Mouse (Mus musculus) liver, embryonic 12.5 days (tissue): ENCODE results near the gene Nol3. TPM values are rescaled to one million over a fixed set of nuclear protein-coding genes. Genes with fewer than 3 reads are reported as not detected.

Experiments
- ATAC-seq: fragments of 200-750 bp; cut with Nextera tagmentation; 2 replicates; pipeline ENCODE4 v1.8.0; 2017; ENCODE audit warnings: moderate number of reproducible peaks, mild to moderate bottlenecking, moderate library complexity
- H3K27ac ChIP-seq: fragments of 300-500 bp; sonication (generic); 2 replicates; pipeline ENCODE4 v1.5.1; 2016; ENCODE audit warnings: mild to moderate bottlenecking
- H3K27me3 ChIP-seq: fragments of 300-500 bp; sonication (generic); replicated peaks from 2 replicates; pipeline ENCODE4 v1.6.1; 2016; ENCODE audit warnings: mild to moderate bottlenecking, moderate library complexity
- H3K36me3 ChIP-seq: fragments of 300-500 bp; sonication (generic); 2 replicates; pipeline ENCODE4 v1.6.1; 2016; ENCODE audit warnings: mild to moderate bottlenecking, moderate library complexity
- H3K4me1 ChIP-seq: fragments of 300-500 bp; sonication (generic); 2 replicates; pipeline ENCODE4 v1.6.1; 2016
- H3K4me2 ChIP-seq: fragments of 300-500 bp; sonication (generic); 2 replicates; pipeline ENCODE4 v1.6.1; 2016; ENCODE audit warnings: mild to moderate bottlenecking, moderate library complexity
- H3K4me3 ChIP-seq: fragments of 300-500 bp; sonication (generic); 2 replicates; pipeline ENCODE4 v1.5.1; 2016; ENCODE audit warnings: mild to moderate bottlenecking, moderate library complexity
- H3K9ac ChIP-seq: fragments of 300-500 bp; sonication (generic); 2 replicates; pipeline ENCODE4 v1.6.1; 2016; ENCODE audit warnings: mild to moderate bottlenecking, moderate library complexity
- H3K9me3 ChIP-seq: fragments of 300-500 bp; sonication (generic); replicated peaks from 2 replicates; pipeline ENCODE4 v1.6.1; 2016; ENCODE audit warnings: mild to moderate bottlenecking, moderate library complexity
- WGBS: fragments of 180-500 bp; shearing (Covaris S2); methylation state at CpG from one replicate; pipeline ENCODE4 v1.1.7; 2016; ENCODE audit not compliant: insufficient replicate concordance; 5-methylcytosine and 5-hydroxymethylcytosine counted together
- polyA plus RNA-seq: library from polyadenylated mRNA; unstranded; fragments of >200 nt; fragmentation: Nextera tagmentation; extraction: Ambion mirVana; gene quantifications from 2 replicates; pipeline ENCODE4 v1.2.1, GENCODE M21; 2016

Gene Nol3
- polyA plus RNA-seq, 1 experiment from 2014 or later, result 0.18 TPM

DNA sequence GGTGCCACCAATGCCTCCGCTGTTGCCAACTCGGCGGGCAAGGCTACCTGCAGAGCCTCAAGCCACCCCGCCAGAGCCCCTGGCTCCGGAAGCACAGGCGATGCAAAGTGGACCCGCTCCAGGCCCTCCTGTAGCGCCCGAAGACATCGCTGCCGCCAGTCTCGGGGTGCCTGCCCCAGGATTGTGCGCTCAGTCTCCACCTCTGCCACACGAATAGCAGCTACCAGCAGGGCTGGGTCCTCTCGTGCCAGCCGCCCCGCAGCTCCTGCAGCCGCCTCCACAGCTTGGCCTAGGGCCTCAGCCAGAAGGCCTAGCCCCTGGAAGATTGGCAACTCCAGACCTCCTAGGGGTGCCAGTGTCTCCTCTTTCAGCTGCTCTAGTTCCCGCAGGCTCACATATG lies 17.5 kb downstream of the Nol3 start:
- 74% methylated on average over 19 of the region's 19 CpGs for WGBS
- no peak for ATAC-seq
- H3K4me2 ChIP-seq, result no peak overlapping the region
- H3K4me1 ChIP-seq, result peaks cover 49% of the 10 kb centered on the region
- peaks cover 3% of the 10 kb centered on the region for H3K36me3 ChIP-seq
- peaks cover 12% of the 10 kb centered on the region for H3K27me3 ChIP-seq
- no peaks in the 10 kb centered on the region for H3K9me3 ChIP-seq
- H3K9ac ChIP-seq, result no peak overlapping the region
- H3K27ac ChIP-seq, result no peak overlapping the region
- no peak overlapping the region for H3K4me3 ChIP-seq

DNA sequence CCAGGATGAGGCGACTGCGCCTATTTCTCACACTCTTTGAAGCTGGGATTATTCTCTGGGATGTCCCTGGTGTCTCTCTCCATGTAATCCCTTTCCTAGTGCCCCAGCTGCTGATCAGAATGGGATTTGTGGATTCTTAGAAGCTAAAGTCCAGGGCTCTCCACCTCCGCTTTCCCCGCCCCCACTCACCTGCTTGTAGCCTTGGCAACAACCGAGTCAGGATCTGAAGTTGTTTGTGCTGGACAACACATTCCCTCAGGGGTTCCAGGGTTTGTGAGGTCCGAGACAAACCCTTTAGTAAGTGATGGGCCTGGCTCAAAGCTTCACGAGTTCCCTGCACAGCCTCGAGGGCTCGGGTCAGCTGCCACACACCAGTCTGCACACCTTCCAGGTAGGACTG lies 18.8 kb downstream of the Nol3 start:
- Histone ChIP-seq H3K27ac (no peak overlapping the region), H3K36me3 (peaks cover 16% of the 10 kb centered on the region), H3K9me3 (no peaks in the 10 kb centered on the region), H3K9ac (no peak overlapping the region), H3K4me3 (peak overlapping the region; percentile 30; the same call in 1 of the 2 replicates), H3K27me3 (peaks cover 11% of the 10 kb centered on the region), H3K4me2 (peak overlapping the region; percentile 79), H3K4me1 (peaks cover 49% of the 10 kb centered on the region)
- no peak for ATAC-seq
- WGBS, result 70% methylated on average over 9 of the region's 9 CpGs

DNA sequence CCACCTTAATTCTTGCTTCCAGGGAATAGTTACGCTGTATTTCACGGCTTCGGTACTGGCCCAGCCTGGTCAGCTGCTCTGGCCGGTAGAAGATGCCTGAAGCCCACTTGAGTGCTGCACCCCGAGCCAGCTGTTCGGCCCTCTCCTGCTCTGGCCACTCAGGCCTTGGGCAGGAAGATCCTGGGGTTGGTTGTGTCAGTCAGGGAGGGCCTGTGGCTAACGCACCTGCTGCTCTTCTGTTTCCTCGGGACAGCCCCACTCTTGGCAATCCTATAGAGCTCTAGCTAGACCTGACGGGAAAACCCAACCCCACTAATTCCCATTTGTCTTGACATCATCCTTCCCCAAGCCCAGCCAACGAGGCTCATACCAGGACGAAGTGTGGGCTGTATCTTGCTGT lies 19.3 kb downstream of the Nol3 start:
- Histone ChIP-seq H3K4me3 (peak overlapping the region; percentile 30), H3K4me1 (peaks cover 47% of the 10 kb centered on the region), H3K9ac (no peak overlapping the region), H3K9me3 (no peaks in the 10 kb centered on the region), H3K4me2 (peak overlapping the region; percentile 79), H3K27ac (peak overlapping the region; percentile 53; the same call in 1 of the 2 replicates), H3K36me3 (peaks cover 21% of the 10 kb centered on the region), H3K27me3 (peaks cover 6% of the 10 kb centered on the region)
- 50% methylated on average over 11 of the region's 11 CpGs for WGBS
- no peak for ATAC-seq

GRCm38 (mm10) chr8:105295895-105296573 lies 20.1 kb downstream of the Nol3 start, which contains the start of gene Exoc3l:
TSS of gene Exoc3l (minus strand) at chr8:105296101.
- ATAC-seq, result no peak
- peak within 1 kb of the TSS; percentile 97 for H3K9ac ChIP-seq
- no peaks in the 10 kb centered on the region for H3K9me3 ChIP-seq
- peak within 1 kb of the TSS; percentile 97 for H3K4me3 ChIP-seq
- peaks cover 47% of the 10 kb centered on the region for H3K4me1 ChIP-seq
- H3K27me3 ChIP-seq, result no peaks in the 10 kb centered on the region; the same call in 1 of the 2 replicates
- H3K36me3 ChIP-seq, result peaks cover 29% of the 10 kb centered on the region
- WGBS, result 30% methylated on average over 11 of the region's 11 CpGs
- H3K4me2 ChIP-seq, result peak within 1 kb of the TSS; percentile 79
- H3K27ac ChIP-seq, result peak within 1 kb of the TSS; percentile 93

GRCm38 (mm10) chr8:105297511-105298192 lies 21.7 kb downstream of the Nol3 start, which contains the start of gene E2f4:
TSS of gene E2f4 (plus strand) at chr8:105297663.
- Histone ChIP-seq H3K27me3 (no peaks in the 10 kb centered on the region), H3K36me3 (peaks cover 45% of the 10 kb centered on the region), H3K9me3 (no peaks in the 10 kb centered on the region), H3K9ac (peak within 1 kb of the TSS; percentile 97), H3K4me1 (peaks cover 59% of the 10 kb centered on the region), H3K27ac (peak within 1 kb of the TSS; percentile 93), H3K4me3 (peak within 1 kb of the TSS; percentile 97), H3K4me2 (peak within 1 kb of the TSS; percentile 79)
- ATAC-seq, result peak; percentile 76
- under 1% methylated on average over 57 of the region's 58 CpGs for WGBS

GRCm38 (mm10) chr8:105298351-105299252 lies 22.7 kb downstream of the Nol3 start:
- Histone ChIP-seq H3K27ac (peak overlapping the region; percentile 93), H3K9ac (peak overlapping the region; percentile 97), H3K4me2 (peak overlapping the region; percentile 79), H3K36me3 (peaks cover 55% of the 10 kb centered on the region), H3K4me3 (peak overlapping the region; percentile 97), H3K4me1 (peaks cover 69% of the 10 kb centered on the region), H3K9me3 (no peaks in the 10 kb centered on the region), H3K27me3 (no peaks in the 10 kb centered on the region)
- 22% methylated on average over 18 of the region's 18 CpGs for WGBS
- 0 out of 2 replicates have a peak, but pooled peaks have one; percentile 8 for ATAC-seq

- H3K4me1 ChIP-seq, result peaks cover 82% of the 10 kb centered on the region
- peak overlapping the region; percentile 79 for H3K4me2 ChIP-seq
- peak overlapping the region; percentile 97 for H3K9ac ChIP-seq
- H3K36me3 ChIP-seq, result peaks cover 68% of the 10 kb centered on the region
- peak; percentile 92 for ATAC-seq
- H3K9me3 ChIP-seq, result no peaks in the 10 kb centered on the region
- H3K4me3 ChIP-seq, result peak overlapping the region; percentile 97
- peak overlapping the region; percentile 93 for H3K27ac ChIP-seq
- 27% methylated on average over 8 of the region's 8 CpGs for WGBS
- H3K27me3 ChIP-seq, result no peaks in the 10 kb centered on the region
These were observed 24.0 kb downstream of the Nol3 start for GRCm38 (mm10) chr8:105299962-105300361.

GRCm38 (mm10) chr8:105303396-105303795 lies 27.5 kb downstream of the Nol3 start:
- Histone ChIP-seq H3K27ac (peak overlapping the region; percentile 72), H3K9me3 (no peaks in the 10 kb centered on the region), H3K4me1 (peaks cover 81% of the 10 kb centered on the region), H3K4me3 (no peak overlapping the region), H3K27me3 (no peaks in the 10 kb centered on the region), H3K9ac (no peak overlapping the region), H3K36me3 (peaks cover 100% of the 10 kb centered on the region), H3K4me2 (peak overlapping the region; percentile 29; the same call in 1 of the 2 replicates)
- 60% methylated on average over 8 of the region's 8 CpGs for WGBS
- ATAC-seq, result no peak

- H3K9me3 ChIP-seq, result no peaks in the 10 kb centered on the region
- H3K4me2 ChIP-seq, result peak overlapping the region; percentile 29; the same call in 1 of the 2 replicates
- 86% methylated on average over 9 of the region's 9 CpGs for WGBS
- peak overlapping the region; percentile 72 for H3K27ac ChIP-seq
- peaks cover 100% of the 10 kb centered on the region for H3K36me3 ChIP-seq
- H3K4me1 ChIP-seq, result peaks cover 76% of the 10 kb centered on the region
- no peak for ATAC-seq
- no peaks in the 10 kb centered on the region for H3K27me3 ChIP-seq
- no peak overlapping the region for H3K9ac ChIP-seq
- H3K4me3 ChIP-seq, result no peak overlapping the region
These were observed 27.9 kb downstream of the Nol3 start for GRCm38 (mm10) chr8:105303874-105304273.

DNA sequence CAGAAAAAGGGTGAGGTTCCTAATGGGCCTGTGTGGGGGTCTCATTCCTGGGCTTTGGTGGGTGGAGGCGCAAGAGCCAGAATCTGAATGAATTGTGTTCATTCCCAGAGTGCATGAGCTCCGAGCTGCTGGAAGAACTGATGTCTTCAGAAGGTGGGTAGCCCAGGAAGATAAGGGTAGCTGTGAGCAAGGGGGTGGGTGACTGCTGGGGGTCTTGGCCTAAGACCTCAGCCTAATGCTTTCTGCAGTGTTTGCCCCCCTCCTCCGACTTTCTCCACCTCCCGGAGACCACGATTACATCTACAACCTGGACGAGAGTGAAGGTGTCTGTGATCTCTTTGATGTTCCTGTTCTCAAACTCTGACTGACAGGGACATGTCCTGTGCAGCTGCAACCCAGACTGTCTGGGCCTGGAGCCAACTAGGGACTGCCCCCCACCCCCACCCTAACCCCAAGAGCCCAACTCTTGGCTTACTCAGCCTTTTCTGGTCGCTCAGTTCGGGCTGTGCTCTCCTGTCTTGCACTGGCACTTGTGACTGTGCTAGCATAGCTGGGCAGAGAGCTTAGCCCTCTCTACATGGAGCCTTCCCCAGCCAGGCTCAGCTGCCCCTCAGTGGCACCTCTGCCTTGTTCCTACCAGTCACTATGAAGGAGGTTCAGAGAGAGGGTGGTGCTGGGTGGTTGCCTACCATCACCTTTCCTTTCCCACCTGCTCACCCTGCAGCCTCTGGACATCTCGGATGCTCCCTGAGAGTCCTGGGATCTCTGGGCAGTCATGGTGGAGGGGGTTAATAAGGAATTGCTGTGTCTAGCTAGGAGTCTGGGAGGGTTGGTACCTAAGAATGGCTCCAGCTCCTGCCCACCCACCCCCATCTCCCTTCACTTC lies 28.6 kb downstream of the Nol3 start:
- H3K4me2 ChIP-seq, result 0 out of 2 replicates have a peak overlapping the region, but pooled peaks have one; percentile 29
- peaks cover 100% of the 10 kb centered on the region for H3K36me3 ChIP-seq
- 74% methylated on average over 9 of the region's 9 CpGs for WGBS
- peak overlapping the region; percentile 72 for H3K27ac ChIP-seq
- peak overlapping the region; percentile 25; the same call in 1 of the 2 replicates for H3K9ac ChIP-seq
- peaks cover 69% of the 10 kb centered on the region for H3K4me1 ChIP-seq
- ATAC-seq, result peak; percentile 5; the same call in 1 of the 2 replicates
- no peaks in the 10 kb centered on the region for H3K9me3 ChIP-seq
- no peak overlapping the region for H3K4me3 ChIP-seq
- no peaks in the 10 kb centered on the region for H3K27me3 ChIP-seq
